Mouse (Mus musculus) lung, postnatal 0 days (tissue): ENCODE results near the gene Mapre3.

Experiments used
- CTCF ChIP-seq: IDR thresholded peaks from 2 replicates; pipeline ENCODE4 v1.5.1; 2016; ENCODE audit warnings: antibody characterized with exemption, mild to moderate bottlenecking
- EP300 ChIP-seq: IDR thresholded peaks from 2 replicates; pipeline ENCODE4 v1.6.1; 2016; ENCODE audit warnings: antibody characterized with exemption, mild to moderate bottlenecking, control low read depth

DNA sequence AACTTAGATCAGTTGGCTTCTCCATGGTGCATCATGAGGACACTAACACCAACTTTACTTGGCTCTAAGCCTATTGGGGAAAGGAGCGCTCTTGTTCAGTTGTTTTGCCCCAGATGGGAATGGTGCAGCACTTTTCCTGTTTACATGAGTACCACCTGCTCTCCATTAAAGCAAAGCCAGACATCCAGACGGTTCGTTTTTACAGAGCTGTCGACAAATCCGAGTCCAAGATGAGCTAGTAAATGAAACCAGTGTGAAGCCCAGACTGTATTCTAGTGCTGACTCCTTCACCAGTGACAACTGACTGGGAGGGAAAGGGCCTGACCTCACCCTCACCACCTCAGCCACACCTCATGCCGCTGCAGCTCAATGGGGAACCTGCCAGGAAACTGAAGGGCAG is 64.2 kb downstream of the Mapre3 start:
- no peak for TF ChIP-seq CTCF
- no peak for TF ChIP-seq EP300
